Mouse (Mus musculus) testis, adult 2 months (tissue): ENCODE results near the gene Mia2. TPM values are rescaled to one million over a fixed set of nuclear protein-coding genes. Genes with fewer than 3 reads are reported as not detected.

Experiments
- H3K27ac ChIP-seq: fragments of 200-500 bp; 2 replicates; pipeline ENCODE4 v1.5.1; 2012; ENCODE audit warnings: low read depth, low read length; ENCODE audit not compliant: control insufficient read depth, insufficient read depth
- H3K27me3 ChIP-seq: fragments of 200-500 bp; 2 replicates; pipeline ENCODE4 v1.6.1; 2012; ENCODE audit warnings: mild to moderate bottlenecking, low read length, moderate library complexity; ENCODE audit not compliant: control insufficient read depth, insufficient read depth
- H3K36me3 ChIP-seq: fragments of 200-500 bp; 2 replicates; pipeline ENCODE4 v1.6.1; 2012; ENCODE audit warnings: mild to moderate bottlenecking, low read length; ENCODE audit not compliant: control insufficient read depth, insufficient read depth
- H3K4me1 ChIP-seq: fragments of 200-500 bp; 2 replicates; pipeline ENCODE4 v1.6.1; 2012; ENCODE audit warnings: low read length; ENCODE audit not compliant: control insufficient read depth, insufficient read depth
- H3K4me3 ChIP-seq: fragments of 200-500 bp; 2 replicates; pipeline ENCODE4 v1.5.1; 2012; ENCODE audit warnings: low read depth, mild to moderate bottlenecking, low read length, moderate library complexity, mixed read lengths; ENCODE audit not compliant: control insufficient read depth
- CTCF ChIP-seq: fragments of 200-500 bp; IDR thresholded peaks from 2 replicates; pipeline ENCODE4 v1.5.1; 2012; ENCODE audit warnings: low read depth, mild to moderate bottlenecking, inconsistent platforms, low read length, moderate library complexity; ENCODE audit not compliant: control insufficient read depth, insufficient read depth, insufficient replicate concordance
- POLR2A ChIP-seq: fragments of 200-500 bp; IDR thresholded peaks from 2 replicates; pipeline ENCODE4 v1.6.1; 2012; ENCODE audit warnings: low read depth, mild to moderate bottlenecking, inconsistent platforms, low read length, moderate library complexity; ENCODE audit not compliant: control insufficient read depth
- polyA plus RNA-seq: library from polyadenylated mRNA; depleted of rRNA; stranded (reverse); fragments of >200 nt; gene quantifications from 2 replicates; pipeline ENCODE4 v1.2.3, GENCODE M21; 2012

Mia2 gene
- polyA plus RNA-seq, 1 experiment, result 21.9 TPM

DNA sequence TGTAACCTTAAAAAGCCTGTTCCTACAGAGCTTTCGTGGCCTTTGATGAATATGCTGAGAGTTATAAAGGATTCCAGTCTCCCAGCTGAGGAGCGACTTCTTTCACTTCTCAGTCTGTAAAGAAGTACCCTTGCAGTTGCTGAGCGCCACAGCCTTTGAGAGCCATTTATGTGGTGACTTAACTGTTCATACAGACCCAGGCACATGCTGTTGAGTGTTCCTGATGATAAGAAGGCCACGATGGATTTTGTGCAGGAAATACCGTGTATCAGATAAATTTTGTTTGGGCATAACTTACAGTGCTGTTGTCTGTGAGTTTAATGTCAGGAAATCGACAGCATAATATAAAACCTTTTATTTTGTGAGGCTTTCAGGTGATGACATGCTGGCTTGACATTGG, 68.9 kb downstream of the Mia2 start:
- H3K36me3 ChIP-seq, result no peaks in the 10 kb centered on the region; the same call in none of the 2 replicates
- no peak overlapping the region for H3K27ac ChIP-seq
- no peaks in the 10 kb centered on the region for H3K27me3 ChIP-seq
- H3K4me3 ChIP-seq, result no peak overlapping the region
- no peaks in the 10 kb centered on the region for H3K4me1 ChIP-seq
- no peak for TF ChIP-seq POLR2A
- TF ChIP-seq CTCF, result no peak

DNA sequence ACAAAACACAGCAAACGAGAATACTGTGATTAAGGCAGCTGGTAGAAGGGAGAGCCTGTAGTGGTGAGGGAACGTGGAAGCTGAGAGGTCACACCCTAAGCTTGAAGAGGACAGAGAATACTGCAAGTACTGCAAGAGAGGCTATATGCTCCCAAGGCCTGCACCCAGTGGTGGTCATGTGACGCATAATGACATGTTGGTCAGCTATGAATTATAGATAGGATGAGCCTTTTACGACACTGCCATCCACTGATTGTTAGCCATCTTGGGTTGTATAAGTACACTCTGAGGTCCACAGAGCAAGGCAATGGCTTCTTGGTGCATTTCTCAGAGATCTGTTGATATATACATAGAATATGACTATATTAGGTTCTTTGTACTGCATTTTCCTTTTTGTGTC, 71.0 kb downstream of the Mia2 start:
- Histone ChIP-seq H3K4me3 (no peak overlapping the region), H3K27ac (no peak overlapping the region), H3K27me3 (no peaks in the 10 kb centered on the region), H3K36me3 (peaks cover 1% of the 10 kb centered on the region; the same call in 1 of the 2 replicates), H3K4me1 (no peaks in the 10 kb centered on the region)
- TF ChIP-seq CTCF, result no peak
- TF ChIP-seq POLR2A, result no peak

DNA sequence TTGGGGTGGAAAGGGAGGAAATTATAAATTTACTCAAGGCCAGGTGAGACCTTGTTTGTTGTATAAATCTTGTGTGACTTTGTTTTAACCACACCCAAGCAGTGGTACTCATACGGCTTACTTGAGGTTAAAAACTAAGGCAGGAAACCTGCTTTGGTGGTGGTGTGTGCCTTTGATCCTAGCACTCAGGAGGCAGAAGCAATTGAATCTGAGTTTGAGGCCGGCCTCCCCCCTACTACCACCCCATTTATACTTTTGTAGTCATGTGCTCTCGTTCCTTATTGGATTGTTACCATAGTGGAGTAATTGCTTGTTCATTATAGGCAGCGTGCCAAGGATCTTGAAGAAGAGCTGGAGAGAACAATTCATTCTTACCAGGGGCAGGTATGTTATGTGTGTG, 74.3 kb downstream of the Mia2 start:
- TF ChIP-seq POLR2A (no peak), CTCF (no peak)
- Histone ChIP-seq H3K27me3 (no peaks in the 10 kb centered on the region), H3K4me1 (no peaks in the 10 kb centered on the region), H3K4me3 (no peak overlapping the region), H3K36me3 (0 out of 2 replicates have a peak, but pooled peaks cover 1% of the 10 kb centered on the region), H3K27ac (no peak overlapping the region)

DNA sequence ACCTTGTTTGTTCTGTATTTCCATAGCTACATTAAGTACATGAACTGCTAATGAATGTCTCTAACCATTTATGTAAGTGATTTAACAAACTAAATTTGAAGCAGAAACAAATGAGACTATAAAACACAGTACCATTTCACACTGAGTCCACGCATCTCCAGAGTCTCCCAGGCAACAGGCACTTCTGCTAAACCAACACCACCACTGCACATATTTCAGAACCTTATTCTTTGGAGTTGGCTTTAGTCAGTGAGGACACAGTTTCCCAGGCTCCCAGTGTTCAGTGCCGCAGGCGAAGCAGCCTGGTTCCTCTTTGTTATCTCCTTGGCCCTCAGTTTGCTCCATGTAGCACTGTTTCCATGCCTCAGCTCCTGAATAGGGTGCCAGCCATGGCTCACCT, 82.2 kb downstream of the Mia2 start:
- Histone ChIP-seq H3K4me1 (no peaks in the 10 kb centered on the region), H3K4me3 (no peak overlapping the region), H3K36me3 (no peaks in the 10 kb centered on the region; the same call in none of the 2 replicates), H3K27me3 (no peaks in the 10 kb centered on the region), H3K27ac (no peak overlapping the region)
- no peak for TF ChIP-seq POLR2A
- TF ChIP-seq CTCF, result no peak

DNA sequence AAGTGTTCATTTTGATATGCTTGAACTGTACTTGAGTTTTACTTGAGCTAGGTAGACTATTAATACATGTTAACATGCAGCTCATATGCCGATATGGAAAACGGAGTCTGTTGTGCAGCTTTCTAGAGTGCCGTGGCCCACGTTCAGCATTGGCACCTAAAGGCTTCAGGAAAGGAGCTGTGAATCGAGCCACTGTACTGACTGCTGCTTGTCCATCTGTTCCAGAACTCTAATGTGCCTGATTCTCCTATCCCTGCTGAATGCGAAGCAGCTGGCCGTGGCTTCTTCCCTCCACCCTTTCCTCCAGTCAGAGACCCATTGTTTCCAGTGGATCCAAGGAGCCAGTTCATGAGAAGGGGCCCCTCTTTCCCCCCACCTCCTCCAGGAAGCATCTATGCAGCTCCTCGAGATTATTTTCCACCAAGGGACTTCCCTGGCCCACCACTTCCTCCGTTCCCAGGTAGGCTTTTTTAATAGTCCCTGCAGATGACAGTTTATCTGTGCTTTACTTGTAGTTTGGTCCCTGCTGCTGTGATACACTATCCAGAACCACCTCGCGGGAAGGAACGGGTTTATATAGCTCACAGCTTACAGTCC, 92.6 kb downstream of the Mia2 start:
- Histone ChIP-seq H3K27ac (no peak overlapping the region), H3K4me1 (no peaks in the 10 kb centered on the region), H3K27me3 (no peaks in the 10 kb centered on the region), H3K4me3 (no peak overlapping the region), H3K36me3 (no peaks in the 10 kb centered on the region; the same call in 1 of the 2 replicates)
- no peak for TF ChIP-seq CTCF
- no peak for TF ChIP-seq POLR2A

DNA sequence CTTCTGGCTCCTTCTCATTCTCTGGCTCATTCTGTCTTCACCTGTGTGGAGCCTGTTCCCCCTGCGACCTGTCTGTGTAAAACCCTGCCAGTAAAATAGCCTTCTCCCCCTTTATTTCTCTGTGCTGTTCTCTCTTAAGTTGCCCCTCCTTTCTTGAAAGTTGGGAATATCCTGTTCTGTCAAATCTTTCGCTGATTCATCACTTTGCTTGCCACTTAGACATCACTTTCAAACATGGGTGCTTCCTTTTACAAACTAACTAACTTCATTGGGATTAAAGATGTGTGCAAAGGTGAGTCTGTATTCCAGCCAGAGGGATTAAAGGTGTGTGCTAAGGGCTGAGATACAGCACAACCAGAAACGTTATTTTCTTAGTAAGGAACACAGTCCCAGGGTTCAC, 98.0 kb downstream of the Mia2 start:
- Histone ChIP-seq H3K27me3 (no peaks in the 10 kb centered on the region), H3K4me3 (no peak overlapping the region), H3K4me1 (no peaks in the 10 kb centered on the region), H3K27ac (no peak overlapping the region), H3K36me3 (no peaks in the 10 kb centered on the region; the same call in 1 of the 2 replicates)
- TF ChIP-seq POLR2A (no peak), CTCF (no peak)

DNA sequence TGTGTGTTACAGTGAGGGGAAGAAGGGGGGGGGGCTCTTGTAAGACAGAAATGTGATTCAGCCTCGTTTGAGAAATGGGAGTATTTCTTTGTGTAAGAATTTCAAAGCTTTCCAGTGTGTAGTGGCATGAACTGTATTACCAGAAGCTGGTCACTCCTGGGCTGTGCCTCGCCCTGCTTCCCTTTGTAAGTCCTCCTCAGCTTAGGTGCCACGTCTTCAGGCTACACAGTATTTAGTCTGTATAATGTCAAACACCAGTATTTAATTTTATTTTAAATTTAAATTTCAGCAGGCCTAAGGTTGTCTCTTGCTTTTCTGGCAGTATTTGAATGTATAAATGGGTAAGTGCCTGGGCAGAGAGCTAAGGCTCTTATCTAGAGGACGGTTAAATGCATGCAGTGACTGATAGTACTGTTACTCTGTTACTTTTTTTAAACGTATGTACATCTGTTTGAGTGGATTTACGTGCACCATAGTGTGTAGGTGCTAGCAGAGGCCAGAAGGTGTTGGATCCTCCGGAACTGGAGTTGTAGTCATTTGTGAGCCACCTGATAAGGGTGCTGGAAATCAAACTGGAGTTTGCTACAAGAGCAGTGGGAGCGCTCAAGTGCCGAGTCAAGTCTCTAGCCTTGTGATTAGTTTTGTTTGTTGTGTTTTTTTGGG, 98.9 kb downstream of the Mia2 start:
- no peak overlapping the region for H3K4me3 ChIP-seq
- H3K36me3 ChIP-seq, result no peaks in the 10 kb centered on the region; the same call in 1 of the 2 replicates
- H3K27ac ChIP-seq, result 0 out of 2 replicates have a peak overlapping the region, but pooled peaks have one; percentile 8
- H3K4me1 ChIP-seq, result no peaks in the 10 kb centered on the region
- H3K27me3 ChIP-seq, result no peaks in the 10 kb centered on the region
- TF ChIP-seq POLR2A, result no peak
- no peak for TF ChIP-seq CTCF

DNA sequence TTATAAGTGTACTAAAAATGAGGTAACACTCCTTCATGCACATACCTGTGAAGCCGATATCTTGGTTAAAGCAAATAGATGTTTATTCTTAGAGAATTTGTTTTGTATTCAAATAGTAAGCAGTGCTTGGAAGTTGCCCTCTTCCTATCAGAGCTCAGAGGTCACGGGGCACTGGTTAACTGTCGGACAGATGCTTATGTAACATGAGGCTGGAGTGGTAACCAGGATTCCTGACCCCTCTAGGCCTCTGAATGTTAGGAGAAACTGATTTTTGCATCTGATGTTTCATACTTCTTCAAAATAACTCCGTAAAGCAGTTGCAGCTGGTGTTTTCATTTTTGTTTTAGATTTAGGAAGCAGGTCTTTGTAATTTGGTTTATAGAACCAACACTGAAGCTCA, 99.5 kb downstream of the Mia2 start:
- H3K4me3 ChIP-seq, result no peak overlapping the region
- H3K27ac ChIP-seq, result no peak overlapping the region
- no peaks in the 10 kb centered on the region for H3K36me3 ChIP-seq
- H3K4me1 ChIP-seq, result no peaks in the 10 kb centered on the region
- no peaks in the 10 kb centered on the region for H3K27me3 ChIP-seq
- TF ChIP-seq POLR2A (no peak), CTCF (no peak)
